Mouse (Mus musculus): Measurements from ENCODE around the gene Prkn.

- TF ChIP-seq POLR2A (IDR thresholded peaks at IDR 0.05; ENCODE audit: borderline replicate concordance, extremely low read depth, insufficient read depth, insufficient read length, poor library complexity, severe bottlenecking) (no peak), CTCF (IDR thresholded peaks at IDR 0.05; ENCODE audit: borderline replicate concordance, extremely low read depth, insufficient read depth, insufficient read length) (no peak)
These were observed 1266.1 kb downstream of the Prkn start for GRCm38 (mm10) chr17:12106255-12106654.
